Mouse (Mus musculus) spleen, embryonic (tissue): ENCODE data around the gene Glis1.

ENCODE experiments used
- CTCF ChIA-PET: fragments of 350-600 bp; sonication (Branson Sonifier 250); formaldehyde crosslinking; loops from one replicate; lab custom pipeline; 2022; lab: Charles Lee

Gene Glis1

DNA sequence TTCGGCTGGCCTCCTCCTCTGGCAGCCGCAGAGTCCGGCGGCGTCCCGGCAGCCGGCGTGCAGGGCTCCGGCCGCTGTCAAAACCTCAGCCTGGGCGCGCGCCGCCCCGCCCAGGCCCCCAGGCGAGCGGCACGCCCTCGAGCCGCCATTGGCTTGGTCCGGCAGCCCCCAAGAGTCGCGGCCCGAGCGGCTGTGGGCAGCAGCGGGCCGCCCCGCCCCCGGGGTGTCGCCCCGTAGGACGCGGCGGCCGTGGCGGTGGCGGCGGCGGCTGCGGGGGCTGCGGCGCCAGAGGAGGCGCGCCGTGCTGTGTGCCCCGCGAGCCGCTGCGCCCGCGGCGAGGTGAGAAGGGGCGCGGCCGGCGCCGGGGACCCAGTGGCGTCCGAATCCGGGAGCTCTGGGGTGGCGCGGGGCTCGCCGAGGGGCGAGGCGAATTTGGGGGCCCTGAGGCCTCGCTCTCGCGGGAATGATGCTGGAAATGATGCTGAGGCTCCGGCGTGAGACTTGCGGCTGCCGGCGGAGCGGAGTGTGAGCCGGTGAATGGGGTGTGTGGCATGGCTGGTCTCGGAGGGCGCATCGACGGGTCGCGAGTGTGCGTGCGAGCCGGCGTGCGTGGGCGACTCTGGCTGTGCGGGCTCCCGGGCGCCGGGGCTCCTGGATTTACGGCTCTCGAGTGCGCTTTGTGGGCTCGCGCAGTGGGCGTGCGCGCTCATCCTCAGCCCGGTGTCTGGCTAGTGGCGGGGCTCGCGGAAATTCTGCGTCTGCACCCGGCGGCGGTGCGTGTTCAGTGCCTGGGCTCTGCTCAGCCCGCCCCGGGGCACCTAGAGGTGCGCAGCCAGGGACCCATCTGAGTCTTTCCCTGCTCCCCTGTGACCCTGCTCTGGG, at the start of gene Glis1:
Gene Glis1 (plus strand): TSS at position 236 of the 882 bp plus-strand sequence.
- CTCF ChIA-PET = no interaction called here

DNA sequence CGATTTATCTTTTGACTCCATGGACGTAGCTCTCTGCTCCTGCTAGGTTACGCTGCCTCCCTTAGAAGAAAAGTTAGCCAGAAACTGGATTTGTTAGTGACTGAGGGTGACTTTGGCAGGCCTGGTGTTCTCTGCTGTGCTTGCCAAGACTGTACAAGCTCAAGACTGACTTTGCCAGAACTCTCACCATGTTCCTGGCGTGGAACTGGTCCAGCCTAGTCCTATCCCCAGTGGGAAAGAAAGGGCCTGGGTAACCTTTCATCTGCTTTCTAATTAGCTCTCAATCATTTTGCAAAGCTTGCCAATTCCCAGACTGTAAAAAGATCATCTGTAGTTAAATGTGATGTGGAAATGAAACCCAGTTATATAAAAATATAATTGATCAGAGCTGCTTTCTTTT, 47.4 kb upstream of the Glis1 start:
- CTCF ChIA-PET = no interaction called here

DNA sequence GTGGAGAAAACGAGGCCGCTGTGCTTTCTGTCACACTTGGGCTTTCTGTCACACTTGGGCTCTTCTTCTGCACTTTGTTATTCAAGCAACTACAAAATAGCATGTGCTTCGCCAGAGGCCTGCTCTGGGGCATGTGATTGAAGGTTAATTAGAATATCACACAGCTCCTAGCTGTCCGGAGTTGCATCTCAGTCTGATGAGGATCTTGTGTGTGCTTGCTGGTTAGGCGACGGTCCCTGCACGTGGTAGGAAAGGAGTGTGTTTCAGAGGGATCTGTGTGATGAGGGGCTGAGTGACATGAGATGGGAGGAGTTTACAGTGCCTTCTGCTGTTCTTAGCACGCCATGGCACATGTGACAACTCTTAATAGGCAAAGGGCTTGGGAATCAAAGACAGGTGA, 46.9 kb upstream of the Glis1 start:
- CTCF ChIA-PET = no interaction called here

DNA sequence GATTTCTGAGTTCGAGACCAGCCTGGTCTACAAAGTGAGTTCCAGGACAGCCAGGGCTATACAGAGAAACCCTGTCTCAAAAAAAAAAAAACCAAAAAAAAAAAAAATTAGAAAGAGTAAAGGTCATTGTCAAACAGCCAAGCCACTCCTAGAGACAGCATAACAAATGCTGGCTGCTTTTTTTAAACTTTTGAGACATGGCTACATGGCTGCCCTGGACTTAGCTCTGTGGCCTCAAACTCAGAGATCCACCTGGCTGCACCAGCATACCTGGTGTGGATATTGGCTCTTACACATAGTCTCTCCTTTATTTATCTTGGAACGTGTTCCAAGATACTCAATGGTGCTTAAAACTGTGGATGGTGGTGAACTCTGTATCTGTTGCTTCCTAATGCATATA, 46.1 kb upstream of the Glis1 start:
- CTCF ChIA-PET = no interaction called here

DNA sequence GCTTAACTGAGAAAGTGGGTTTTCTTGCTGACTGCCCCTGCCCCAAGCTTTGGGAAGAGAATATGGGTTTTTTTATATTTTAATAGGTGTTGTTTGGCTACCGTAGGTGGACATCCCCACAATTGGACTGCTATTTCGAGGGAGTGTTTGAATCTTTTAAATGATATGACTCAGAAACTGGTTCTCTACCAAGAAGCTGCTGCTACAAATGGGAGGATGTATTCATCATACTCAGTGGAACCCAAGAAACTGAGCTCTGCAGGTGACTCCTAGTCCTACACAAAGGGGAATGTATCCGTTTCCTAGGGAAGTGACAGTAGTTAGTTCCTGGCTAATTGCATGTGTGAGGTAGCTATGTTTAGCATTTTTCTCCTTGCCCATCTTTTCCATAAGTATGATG, 45.0 kb upstream of the Glis1 start:
- CTCF ChIA-PET = no interaction called here

DNA sequence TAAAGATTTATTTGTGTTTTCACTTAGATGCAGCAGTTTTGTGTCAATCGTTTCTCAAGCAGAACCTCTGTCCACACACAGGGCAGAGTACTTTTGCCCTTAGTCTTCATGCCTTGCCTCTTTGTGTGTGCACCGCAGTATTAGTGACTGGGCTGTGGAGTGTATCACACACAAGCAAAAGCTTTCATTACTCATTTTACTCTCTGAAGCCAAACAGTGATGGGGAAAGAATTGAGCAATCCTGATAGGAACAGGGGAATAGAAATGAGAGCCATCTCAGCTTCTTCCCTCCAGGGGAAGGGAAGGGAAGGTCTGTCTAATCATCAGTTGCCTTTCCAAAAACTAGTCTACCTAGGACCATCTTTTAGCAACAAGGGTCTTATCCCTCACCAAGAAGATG, 40.6 kb upstream of the Glis1 start:
- CTCF ChIA-PET = no interaction called here

DNA sequence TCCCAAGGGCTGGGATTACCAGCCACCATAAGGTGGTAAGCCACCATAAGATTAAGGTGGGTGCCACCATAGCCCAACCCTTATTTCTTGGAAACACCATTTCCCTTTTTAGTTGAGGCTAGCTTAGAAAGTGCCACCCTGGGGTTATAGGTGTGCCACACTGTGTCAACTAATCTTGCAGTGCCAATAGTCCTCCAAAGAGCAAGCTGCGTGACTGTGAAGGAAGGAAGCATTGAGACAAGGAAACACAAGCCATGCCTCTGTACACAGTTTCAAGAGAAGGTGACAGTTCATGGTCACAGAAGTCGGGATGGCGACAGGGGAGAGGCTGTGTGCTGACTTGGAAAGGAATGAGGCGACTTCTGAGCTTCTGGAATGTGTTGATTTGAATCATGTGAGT, 14.2 kb upstream of the Glis1 start:
- CTCF ChIA-PET = no interaction called here

DNA sequence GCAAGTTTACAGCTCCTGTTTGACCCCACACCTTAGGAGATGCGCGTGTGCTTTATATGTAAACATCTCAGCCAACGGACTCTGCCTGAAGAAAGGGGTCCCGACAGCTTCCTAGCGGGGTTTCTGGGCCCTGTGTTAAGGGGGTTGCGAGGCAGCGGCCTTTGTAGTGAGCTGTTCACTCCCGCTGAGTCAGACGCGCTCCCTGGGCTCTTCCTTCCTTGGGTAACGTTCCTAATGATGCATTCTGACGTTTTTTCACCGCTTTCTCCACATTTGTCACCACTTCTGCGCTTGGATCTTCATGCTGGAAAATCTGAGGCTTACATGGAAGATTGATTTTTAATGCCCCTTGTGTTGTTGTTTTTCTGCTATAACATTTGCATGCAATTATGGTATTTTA, 12.7 kb upstream of the Glis1 start:
- CTCF ChIA-PET = interaction anchor here (0.6 kb wide), 1 partner anchor 514 kb away, joined by 4 read pairs; no protein-coding TSS in a partner anchor

DNA sequence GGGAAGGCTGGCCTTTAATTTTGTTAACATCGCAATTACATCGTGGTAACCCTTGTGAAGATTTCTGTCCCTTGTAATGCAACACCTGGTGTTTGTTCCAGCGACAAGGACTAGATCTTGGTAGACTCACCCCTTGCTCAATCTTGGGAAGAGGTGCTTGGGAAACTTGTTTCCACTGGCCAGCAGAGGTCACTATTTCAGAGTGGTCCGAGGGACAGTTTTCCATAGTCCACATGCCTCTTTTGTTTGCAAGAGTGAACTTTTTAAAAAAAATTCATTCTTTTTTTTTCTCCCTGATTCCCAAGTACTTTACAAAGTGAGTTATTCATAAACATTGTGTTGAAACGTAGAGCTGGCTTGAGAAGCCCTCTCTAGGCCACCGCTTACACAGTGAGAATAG, 12.2 kb upstream of the Glis1 start:
- CTCF ChIA-PET = interaction anchor here (0.6 kb wide), 2 partner anchors 514 to 583 kb away, joined by 3 to 4 read pairs; no protein-coding TSS in a partner anchor

DNA sequence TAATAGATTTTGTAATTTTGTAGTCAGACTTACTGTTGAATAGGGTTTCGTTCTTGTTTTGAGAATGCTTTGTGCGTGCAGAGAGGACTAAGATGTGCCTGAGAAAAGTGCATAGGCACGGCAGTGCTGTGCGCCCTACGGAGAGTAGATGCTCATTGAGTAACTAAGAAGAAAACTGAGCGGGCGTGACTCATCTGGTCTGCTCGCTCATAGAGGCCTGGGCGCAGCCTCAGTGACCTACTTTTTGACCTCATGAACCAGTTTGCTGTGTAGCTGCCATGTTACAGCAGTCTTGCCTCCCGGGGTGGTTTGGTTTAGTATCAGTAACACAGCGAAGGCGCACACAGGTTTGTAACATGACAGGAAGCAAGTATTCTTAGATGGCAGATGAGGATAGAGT, 8.8 kb upstream of the Glis1 start:
- CTCF ChIA-PET = interaction anchor here (0.5 kb wide), 1 partner anchor 822 kb away, joined by 13 read pairs; no protein-coding TSS in a partner anchor

DNA sequence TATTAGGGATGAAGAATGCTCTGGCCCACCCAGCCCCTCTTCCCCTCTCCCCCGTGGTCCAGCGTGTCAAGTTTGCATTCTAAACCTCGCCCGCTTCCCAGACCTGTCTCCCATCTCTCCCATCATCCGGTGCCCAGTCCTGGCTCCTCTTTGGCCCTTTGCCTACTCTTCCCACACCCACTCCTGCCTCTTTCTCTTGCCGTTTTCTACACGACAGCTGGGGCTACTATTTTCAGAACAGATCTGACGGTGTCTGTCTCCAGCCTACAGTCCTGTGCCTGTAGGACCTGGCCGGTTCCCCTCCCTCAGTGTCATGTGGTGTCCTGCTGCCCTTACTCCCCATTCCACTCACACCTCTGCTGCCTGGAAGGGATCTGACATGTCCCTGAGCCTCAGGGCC, 7.8 kb upstream of the Glis1 start:
- CTCF ChIA-PET = no interaction called here

DNA sequence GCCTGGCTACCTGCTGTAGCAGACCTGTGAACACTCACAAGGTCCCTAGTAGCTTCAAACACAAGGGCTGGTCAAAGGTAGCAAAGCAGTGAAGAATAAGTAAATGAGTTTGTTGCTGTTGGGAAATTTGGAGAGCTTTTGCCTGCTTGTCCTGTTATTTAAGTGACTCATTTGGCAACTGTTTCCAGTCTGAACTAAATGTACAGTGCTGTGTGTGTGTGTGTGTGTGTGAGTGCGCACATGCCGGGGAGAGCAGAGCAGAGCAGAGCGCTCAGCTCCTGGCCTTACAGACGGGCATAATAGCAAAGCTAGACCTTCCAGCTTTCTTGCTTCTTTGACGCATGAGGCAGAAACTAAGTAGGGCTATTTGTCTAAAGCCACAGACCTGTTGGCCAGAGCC, 1.7 kb upstream of the Glis1 start:
- CTCF ChIA-PET = no interaction called here

DNA sequence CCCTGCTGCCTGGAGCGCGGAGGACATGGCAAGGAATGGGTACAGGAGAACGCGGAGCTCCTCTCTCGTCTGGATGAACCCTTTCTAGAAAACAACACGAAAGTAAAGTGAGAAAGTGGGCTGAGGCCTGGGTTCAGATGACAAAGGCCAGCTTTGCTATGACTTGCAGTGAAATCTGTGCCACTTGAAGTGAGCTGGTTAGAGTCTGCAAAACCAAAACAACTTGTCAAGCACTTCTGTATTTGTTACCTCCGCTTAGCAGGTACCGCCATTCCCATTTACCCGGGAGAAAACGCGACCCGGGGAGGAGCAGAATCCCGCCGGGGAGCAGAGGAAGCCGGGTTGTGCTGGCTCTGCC, 414 bp upstream of the Glis1 start:
- CTCF ChIA-PET = no interaction called here

DNA sequence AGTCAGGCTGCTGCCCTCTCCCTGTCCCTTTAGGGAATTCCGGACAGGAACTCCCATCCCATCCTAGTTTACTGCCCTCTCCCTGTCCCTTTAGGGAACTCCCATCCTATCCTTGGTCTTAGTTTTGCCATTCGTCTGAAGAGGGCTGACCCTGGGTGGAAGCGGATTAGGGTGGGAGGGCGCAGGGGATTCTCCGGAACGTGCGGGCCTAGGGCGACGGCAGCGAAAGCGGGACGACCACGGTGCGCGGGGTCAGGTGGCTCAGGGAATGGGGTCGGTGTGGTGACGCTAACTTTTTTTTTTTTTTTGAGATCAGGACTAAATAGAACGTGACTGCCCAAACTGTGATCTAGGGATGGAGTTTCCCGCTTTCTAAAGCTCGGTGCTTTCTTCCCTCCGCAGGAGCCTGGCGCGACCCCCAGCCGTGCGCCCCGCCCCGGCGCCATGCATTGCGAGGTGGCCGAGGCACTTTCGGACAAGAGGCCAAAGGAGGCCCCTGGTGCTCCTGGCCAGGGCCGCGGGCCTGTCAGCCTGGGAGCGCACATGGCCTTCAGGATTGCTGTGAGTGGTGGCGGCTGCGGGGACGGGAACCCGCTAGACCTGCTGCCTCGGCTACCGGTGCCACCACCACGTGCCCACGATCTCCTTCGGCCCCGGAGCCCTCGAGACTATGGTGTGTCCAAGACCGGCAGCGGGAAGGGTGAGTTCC, 1.0 kb downstream of the Glis1 start:
- CTCF ChIA-PET = no interaction called here

DNA sequence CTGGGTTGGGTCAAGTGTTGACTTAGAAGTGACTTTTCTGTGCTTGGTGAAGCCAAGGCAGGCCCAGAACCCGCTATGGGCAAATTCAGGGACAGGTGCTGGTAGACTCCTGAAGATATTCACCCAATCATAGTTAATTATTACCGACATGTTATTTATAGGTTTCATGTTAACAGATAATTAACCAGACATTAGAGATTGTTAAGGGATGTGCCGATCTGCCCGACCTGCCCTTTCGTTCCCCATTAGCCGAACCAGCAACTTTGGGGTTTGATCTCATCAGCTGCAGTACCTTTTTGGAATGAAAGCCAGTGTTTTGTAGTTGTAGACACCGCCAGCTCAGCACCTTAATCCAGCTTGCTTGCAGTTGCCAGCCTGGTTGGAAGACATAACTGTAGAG, 2.1 kb downstream of the Glis1 start:
- CTCF ChIA-PET = no interaction called here

DNA sequence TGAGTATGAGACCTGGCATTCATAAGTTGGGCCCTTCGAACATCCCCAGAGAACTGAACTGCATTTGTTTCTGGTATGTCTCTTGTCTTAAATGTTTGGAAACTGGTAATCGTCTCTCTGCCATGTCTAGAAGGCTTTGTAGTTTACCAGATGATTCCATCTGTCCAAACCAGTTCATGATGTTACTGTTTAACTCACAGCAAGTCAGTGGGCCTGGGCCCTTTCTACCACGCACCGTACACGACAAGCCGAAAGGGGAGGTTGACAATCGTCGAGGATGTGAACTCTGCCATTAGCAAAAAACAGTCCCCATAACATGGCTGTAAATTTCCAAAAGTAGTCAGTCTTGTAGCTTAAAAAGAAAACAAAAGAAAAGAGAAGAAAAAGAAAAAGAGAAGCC, 4.3 kb downstream of the Glis1 start:
- CTCF ChIA-PET = no interaction called here

DNA sequence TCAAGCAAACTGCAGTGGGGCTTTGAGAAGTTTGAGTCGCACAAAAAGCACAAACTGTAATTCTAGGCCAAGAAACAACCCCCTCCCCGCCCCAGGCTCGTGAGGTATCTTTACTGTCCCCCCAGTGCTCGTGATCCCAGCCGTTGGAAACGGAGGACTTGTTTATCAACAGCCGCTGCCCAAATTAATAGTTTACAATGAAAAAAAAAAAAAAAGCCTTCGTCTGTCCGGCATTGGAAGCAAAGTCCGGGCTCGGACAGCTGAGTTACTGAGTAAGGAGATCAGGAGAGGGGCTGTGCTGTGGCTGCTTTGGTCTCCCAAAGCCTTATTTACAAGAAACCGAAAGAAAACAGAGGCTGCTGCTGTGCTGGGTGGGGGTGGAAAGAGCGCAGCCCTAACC, 5.9 kb downstream of the Glis1 start:
- CTCF ChIA-PET = no interaction called here

DNA sequence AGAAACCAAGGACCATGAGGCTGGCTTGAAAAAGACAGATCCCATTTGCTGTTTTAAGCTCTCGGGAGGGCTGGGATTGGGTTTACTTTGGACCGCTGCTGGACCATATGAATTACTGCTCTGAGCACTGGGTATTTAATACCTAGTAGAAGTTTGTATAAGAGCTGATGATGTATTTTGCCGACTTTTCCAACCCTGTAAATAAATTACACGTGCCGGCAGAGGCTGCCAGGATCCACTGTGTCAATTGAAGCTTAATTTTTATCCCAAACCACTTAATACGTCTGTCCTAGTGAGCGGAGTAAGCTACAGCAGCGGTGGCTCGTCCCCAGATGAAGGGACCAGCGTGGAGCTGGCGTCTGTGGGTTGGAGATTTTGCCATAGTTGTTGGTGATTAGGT, 7.9 kb downstream of the Glis1 start:
- CTCF ChIA-PET = no interaction called here

DNA sequence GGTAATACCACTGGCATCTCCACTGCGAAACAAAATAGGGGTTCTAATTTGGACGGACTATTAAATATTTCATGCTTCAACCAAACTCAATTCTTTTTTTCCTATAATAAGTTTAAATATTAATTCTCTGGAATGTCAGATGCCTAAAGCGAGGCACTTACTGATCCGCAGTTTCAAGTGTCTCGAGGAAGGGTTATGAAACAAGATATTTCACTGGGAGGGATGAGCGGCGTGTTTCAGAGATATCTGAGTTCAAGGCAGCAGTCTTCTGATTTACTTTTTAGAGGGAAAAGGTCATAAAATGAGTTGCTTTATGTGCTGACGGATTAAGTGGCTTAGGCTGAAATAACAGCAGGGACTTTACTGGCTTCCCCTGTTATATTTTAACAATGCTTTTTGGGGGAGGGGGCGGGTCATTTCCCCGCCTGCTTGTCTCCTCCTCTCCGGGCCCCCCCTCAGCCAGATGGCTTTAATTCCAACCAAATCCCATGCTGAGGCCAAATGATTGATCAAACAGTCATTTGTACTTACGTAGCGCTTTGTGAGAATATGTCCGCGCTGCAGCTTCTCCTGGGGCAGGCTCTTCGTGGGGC, 8.6 kb downstream of the Glis1 start:
- CTCF ChIA-PET = no interaction called here

DNA sequence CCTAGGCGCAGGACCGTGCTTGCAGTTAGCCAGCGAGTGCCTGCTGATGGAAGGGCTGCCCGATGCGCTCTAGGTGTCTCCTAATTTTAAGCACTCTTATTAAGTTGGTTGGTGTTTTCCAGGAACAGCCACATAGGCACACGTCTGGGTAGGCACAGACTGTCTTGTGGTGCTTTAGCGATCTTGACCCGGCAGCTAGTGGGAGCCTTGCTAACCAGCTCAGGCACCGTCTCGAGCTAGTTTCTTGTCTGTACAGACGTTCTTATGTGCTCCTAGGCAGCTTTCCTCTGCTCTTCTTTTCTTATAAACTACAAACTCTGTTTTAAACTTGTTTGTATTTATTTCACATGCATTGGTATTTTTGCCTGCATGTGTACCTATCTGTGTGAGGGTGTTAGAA, 9.2 kb downstream of the Glis1 start:
- CTCF ChIA-PET = no interaction called here

DNA sequence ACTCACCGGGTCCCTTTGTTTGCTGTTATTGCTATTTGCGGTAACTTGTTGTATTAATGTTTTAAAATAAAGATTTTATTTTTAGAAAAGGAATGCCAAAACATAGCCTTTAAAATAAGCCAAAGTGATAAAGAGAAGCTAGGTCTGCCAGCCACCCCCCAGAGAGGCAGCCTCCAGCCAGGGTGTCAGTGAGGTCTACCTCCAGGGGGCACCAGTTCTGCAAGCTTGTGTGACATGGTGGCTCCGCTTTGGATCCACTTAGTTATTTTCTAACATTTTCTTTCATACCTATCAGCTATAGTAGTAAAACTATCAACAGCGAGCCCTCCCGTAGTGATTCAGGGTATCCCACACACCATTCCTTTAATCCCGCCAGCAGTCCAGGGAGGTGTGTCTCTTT, 14.1 kb downstream of the Glis1 start:
- CTCF ChIA-PET = no interaction called here

DNA sequence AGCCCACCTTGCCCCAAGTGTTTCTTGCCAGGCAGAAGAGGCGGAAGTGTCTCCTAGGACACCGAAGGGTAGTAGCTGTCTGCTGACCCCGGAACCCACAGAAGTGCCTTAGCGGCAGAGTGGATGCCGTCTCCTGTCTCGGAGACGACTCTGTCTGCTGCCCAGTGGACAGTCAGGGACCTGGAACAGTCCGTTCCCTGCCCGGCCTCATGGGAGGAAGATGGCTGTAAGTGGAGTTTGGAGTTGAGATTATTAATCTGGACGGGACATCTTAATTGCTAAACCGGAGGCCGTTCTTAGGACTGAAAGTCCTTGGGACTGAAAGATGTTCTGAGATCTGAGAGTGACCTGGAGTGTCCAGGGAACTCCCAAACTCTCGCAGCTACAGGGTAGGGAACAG, 15.1 kb downstream of the Glis1 start:
- CTCF ChIA-PET = no interaction called here
